ENCODE assay signal across 11 mouse cellular contexts in genomic region chr9:99048724-99049250, GRCm38 (mm10). TPM values are rescaled to one million over a fixed set of nuclear protein-coding genes. Genes with fewer than 3 reads are reported as not detected.
DNase-seq lines count a peak whose midpoint lies in the region; ATAC-seq lines count a peak whose summit lies in the region.
"Had no signal": no experiment of that assay in that cellular context is flagged by ENCODE, and none has a peak within 500 bp of the region (broad histone marks: within the 10 kb centered on the region; RNA-seq: fewer than 3 reads in every experiment).

No protein-coding gene starts in this region.

- H3K27me3 ChIP-seq in intestine, embryonic 16.5 days (replicated peaks; ENCODE audit: control insufficient read depth, insufficient read depth, low read length): no peaks in the 10 kb centered on the region
- H3K27me3 ChIP-seq: forebrain, embryonic 12.5 days had no signal

- H3K4me1 ChIP-seq in intestine, embryonic 16.5 days (ENCODE audit: control insufficient read depth, insufficient read depth, low read length): no peaks in the 10 kb centered on the region

- no peak overlapping the region for H3K27ac ChIP-seq in intestine, embryonic 16.5 days (ENCODE audit: low read length)
- H3K27ac ChIP-seq: forebrain, embryonic 12.5 days had no signal

- H3K4me3 ChIP-seq in intestine, embryonic 16.5 days (ENCODE audit: low read length): no peak overlapping the region
- H3K4me3 ChIP-seq: forebrain, embryonic 12.5 days had no signal

- no peak overlapping the region for H3K9ac ChIP-seq in intestine, embryonic 16.5 days (ENCODE audit: low read depth, low read length)
- H3K9ac ChIP-seq: forebrain, embryonic 12.5 days had no signal

- 54% methylated on average over 1 of the region's 1 CpGs for WGBS in intestine, embryonic 16.5 days

- peak; percentile 84 for ATAC-seq in granulocyte monocyte progenitor cell, adult 5-6 weeks (replicated peaks; ENCODE audit: poor library complexity, severe bottlenecking)
- ATAC-seq in intestine, embryonic 16.5 days: no peak
- no peak for ATAC-seq in activated CD4-positive, CD25-positive, alpha-beta regulatory T cell, adult 4 months

- no peak overlapping the region for H3K4me2 ChIP-seq in intestine, embryonic 16.5 days (ENCODE audit: low read depth, low read length)
- H3K4me2 ChIP-seq: forebrain, embryonic 12.5 days had no signal

- no peaks in the 10 kb centered on the region for H3K9me3 ChIP-seq in intestine, embryonic 16.5 days (ENCODE audit: control insufficient read depth, low read length)
- H3K9me3 ChIP-seq: forebrain, embryonic 12.5 days had no signal

- no peaks in the 10 kb centered on the region for H3K36me3 ChIP-seq in intestine, embryonic 16.5 days (ENCODE audit: control insufficient read depth, insufficient read depth, low read length)

- DNase-seq in adrenal gland, postnatal 14 days: peak; percentile 51
- no peak for DNase-seq in adrenal gland, adult 2 months
- DNase-seq in kidney, postnatal 10 days: peak; percentile 64
- DNase-seq in kidney, adult 18-20 months: no peak
- DNase-seq in lung, postnatal 10 days: peak; percentile 78
- DNase-seq: liver had no signal

RNA-seq across cellular contexts. Expression of gene Gm1123, which starts 13.3 kb away (rescaled TPM):
- not detected in 2 replicates for total RNA-seq in adrenal gland, postnatal 14 days (2021)
- not detected for total RNA-seq in adrenal gland, adult 2 months (2021)
- polyA plus RNA-seq in adrenal gland, adult 2 months (2012; rRNA removed): not detected in 2 replicates
- total RNA-seq in granulocyte monocyte progenitor cell, adult 5-6 weeks (2014; fragmentation: Nextera tagmentation): not detected in 2 replicates
- not detected in 2 replicates for total RNA-seq in granulocyte monocyte progenitor cell, adult 5-6 weeks (2017)
- 33.1 and 39.2 TPM in 2 replicates for polyA plus RNA-seq in intestine, embryonic 16.5 days (2015; fragmentation: Nextera tagmentation; extraction: Ambion mirVana)
- 1 to 10 TPM in 1 of 2 experiments, under 1 TPM in 1; 0.94 to 1.1 TPM for polyA plus RNA-seq in activated CD4-positive, CD25-positive, alpha-beta regulatory T cell, adult 4 months (2017; shearing (Covaris generic))
- polyA plus RNA-seq: cortical plate, adult 2 months; forebrain, embryonic 12.5 days had no signal

Comparison
In these comparisons a context has a peak if more than half of its experiments do, and no peak if none do; other contexts are left out.
1. DNase-seq: peak in adrenal gland, postnatal 14 days (single experiment), kidney, postnatal 10 days (single experiment) and lung, postnatal 10 days (single experiment); none in adrenal gland, adult 2 months (single experiment) and kidney, adult 18-20 months (single experiment).